Mouse (Mus musculus): ENCODE results near the gene 1700029F12Rik. TPM values are rescaled to one million over a fixed set of nuclear protein-coding genes. Genes with fewer than 3 reads are reported as not detected.

The 1700029F12Rik gene
- polyA plus RNA-seq, 1 experiment from 2014 or later, result not detected

GRCm38 (mm10) chr13:96973318-96973717 lies 60.8 kb downstream of the 1700029F12Rik start:
- no peak overlapping the region for H3K4me3 ChIP-seq (ENCODE audit: low read depth, low read length)
- no peaks in the 10 kb centered on the region for H3K4me1 ChIP-seq (ENCODE audit: control insufficient read depth, insufficient read depth, low read length)
- WGBS, result 89% methylated on average over 4 of the region's 4 CpGs
- no peaks in the 10 kb centered on the region for H3K36me3 ChIP-seq (ENCODE audit: control insufficient read depth, insufficient read depth, low read length)
- H3K9me3 ChIP-seq (ENCODE audit: control insufficient read depth, low read depth, low read length), result no peaks in the 10 kb centered on the region
- H3K27me3 ChIP-seq (ENCODE audit: control insufficient read depth, insufficient read depth, low read length), result no peaks in the 10 kb centered on the region
- no peak overlapping the region for H3K27ac ChIP-seq (ENCODE audit: low read length)
- no peak overlapping the region for H3K4me2 ChIP-seq (replicated peaks; ENCODE audit: low read depth, low read length)
- H3K9ac ChIP-seq (replicated peaks; ENCODE audit: low read depth, low read length), result no peak overlapping the region
- no peak for ATAC-seq (ENCODE audit: insufficient number of reproducible peaks, insufficient read depth, low FRiP score, low read depth)

Other genes with a start within 250 kb of the 1700029F12Rik start
- gene Gcnt4, start 109.7 kb downstream of the 1700029F12Rik start, polyA plus RNA-seq (2014; fragmentation: Nextera tagmentation; extraction: Ambion mirVana), result 0.50 and 0.84 TPM in 2 replicates
- gene Fam169a, start 32.9 kb upstream of the 1700029F12Rik start, polyA plus RNA-seq (2014; fragmentation: Nextera tagmentation; extraction: Ambion mirVana), result 5.4 and 5.6 TPM in 2 replicates
- 6.1 and 7.4 TPM in 2 replicates for gene Gm6169, start 64.9 kb upstream of the 1700029F12Rik start, polyA plus RNA-seq (2014; fragmentation: Nextera tagmentation; extraction: Ambion mirVana)
- gene Gfm2, start 103.6 kb upstream of the 1700029F12Rik start, polyA plus RNA-seq (2014; fragmentation: Nextera tagmentation; extraction: Ambion mirVana), result 33.0 and 33.9 TPM in 2 replicates
- 82.1 and 86.3 TPM in 2 replicates for gene Nsa2, start 103.6 kb upstream of the 1700029F12Rik start, polyA plus RNA-seq (2014; fragmentation: Nextera tagmentation; extraction: Ambion mirVana)
- 32.4 and 33.8 TPM in 2 replicates for gene Hexb, start 164.0 kb upstream of the 1700029F12Rik start, polyA plus RNA-seq (2014; fragmentation: Nextera tagmentation; extraction: Ambion mirVana)
- 7.9 and 9.2 TPM in 2 replicates for gene Enc1, start 206.7 kb upstream of the 1700029F12Rik start, polyA plus RNA-seq (2014; fragmentation: Nextera tagmentation; extraction: Ambion mirVana)

Measured in stomach, embryonic 14.5 days (tissue).